Mouse (Mus musculus) CH12.LX (cell line): ENCODE results near the gene Rimkla. TPM values are rescaled to one million over a fixed set of nuclear protein-coding genes. Genes with fewer than 3 reads are reported as not detected.
A peak's percentile ranks its signal among the peaks of the same experiment; 100 is the strongest.

Experiments
- DNase-seq: peaks from one replicate; pipeline ENCODE4 v3.0.0-alpha.2; 2013; ENCODE audit errors: extremely low read depth
- H3K27ac ChIP-seq: 2 replicates; pipeline ENCODE4 v1.5.1; 2012; ENCODE audit warnings: low read depth, mild to moderate bottlenecking, control low read depth, moderate library complexity; ENCODE audit not compliant: insufficient read depth
- H3K27me3 ChIP-seq: replicated peaks from 2 replicates; pipeline ENCODE3; 2012; ENCODE audit warnings: inconsistent platforms
- H3K36me3 ChIP-seq, 2 experiments: replicated peaks in 1 of 2; 2 replicates each; pipeline versions ENCODE3 to v1.6.1; 2012; ENCODE audit warnings: inconsistent platforms in 1 of 2, low read length in 1 of 2, mild to moderate bottlenecking in 1 of 2, mixed read lengths in 1 of 2, moderate library complexity in 1 of 2; ENCODE audit not compliant: control insufficient read depth in 1 of 2, insufficient read depth in 1 of 2
- H3K4me1 ChIP-seq, 2 experiments: 2 replicates each; pipeline ENCODE4 v1.6.1; 2012; ENCODE audit warnings: inconsistent platforms in 1 of 2, moderate library complexity in 1 of 2; ENCODE audit not compliant: insufficient read depth in 2 of 2, control insufficient read depth in 1 of 2
- H3K4me2 ChIP-seq: 2 replicates; pipeline ENCODE4 v1.6.1; 2012; ENCODE audit warnings: low read depth, mild to moderate bottlenecking, control low read depth; ENCODE audit not compliant: poor library complexity, insufficient read depth, severe bottlenecking
- H3K4me3 ChIP-seq, 3 experiments: fragments of 150-350 bp in 1 of 3; sonication (generic) in 1 of 3; replicated peaks in 1 of 3; 2 replicates each; pipeline versions ENCODE3 to v1.5.1; 2011 to 2012; ENCODE audit warnings: low read depth in 2 of 3, low read length in 2 of 3, mild to moderate bottlenecking in 2 of 3, moderate library complexity in 2 of 3, control low read depth in 1 of 3, improper control_type of control experiment in 1 of 3, inconsistent platforms in 1 of 3, mixed read lengths in 1 of 3; ENCODE audit not compliant: poor library complexity in 1 of 3
- H3K79me2 ChIP-seq: replicated peaks from 2 replicates; pipeline ENCODE4 v1.6.1; 2012; ENCODE audit warnings: mild to moderate bottlenecking, moderate library complexity; ENCODE audit not compliant: control insufficient read depth, poor library complexity, insufficient read depth, severe bottlenecking; ENCODE audit errors: extremely low read depth
- H3K9ac ChIP-seq: 2 replicates; pipeline ENCODE4 v1.6.1; 2012; ENCODE audit warnings: low read depth, mild to moderate bottlenecking, control low read depth, moderate library complexity; ENCODE audit not compliant: insufficient read depth
- H3K9me3 ChIP-seq: replicated peaks from 2 replicates; pipeline ENCODE3; 2012; ENCODE audit warnings: low read length, inconsistent platforms, mixed read lengths
- CHD1 ChIP-seq: IDR thresholded peaks from 2 replicates; pipeline ENCODE4 v1.6.1; 2012; ENCODE audit warnings: low read depth, low read length, improper control_type of control experiment, inconsistent platforms
- CTCF ChIP-seq, 2 experiments: IDR thresholded peaks in 1 of 2; conservative IDR thresholded peaks in 1 of 2; 2 replicates each; pipeline ENCODE4 v1.5.1; 2011 to 2012; ENCODE audit warnings: low read depth in 2 of 2, low read length in 2 of 2, improper control_type of control experiment in 1 of 2, inconsistent platforms in 1 of 2, mild to moderate bottlenecking in 1 of 2, moderate library complexity in 1 of 2
- GABPA ChIP-seq: IDR thresholded peaks from 2 replicates; pipeline ENCODE4 v1.6.1; 2012; ENCODE audit warnings: low read depth, low read length, improper control_type of control experiment, inconsistent platforms; ENCODE audit not compliant: insufficient replicate concordance
- MAFK ChIP-seq: IDR thresholded peaks from 2 replicates; pipeline ENCODE4 v1.6.1; 2011; ENCODE audit warnings: low read length, improper control_type of control experiment; ENCODE audit not compliant: insufficient replicate concordance
- MAX ChIP-seq: IDR thresholded peaks from 2 replicates; pipeline ENCODE4 v1.6.1; 2011; ENCODE audit warnings: low read length, improper control_type of control experiment
- NRF1 ChIP-seq: IDR thresholded peaks from 2 replicates; pipeline ENCODE4 v1.6.1; 2014; ENCODE audit warnings: low read depth, mild to moderate bottlenecking, inconsistent platforms, low read length, improper control_type of control experiment, moderate library complexity
- PAX5 ChIP-seq: IDR thresholded peaks from 2 replicates; pipeline ENCODE4 v1.6.1; 2012; ENCODE audit warnings: low read length, inconsistent platforms, mixed read lengths
- POLR2AphosphoS2 ChIP-seq: IDR thresholded peaks from 2 replicates; pipeline ENCODE4 v1.6.1; 2011; ENCODE audit warnings: low read depth, low read length, improper control_type of control experiment
- SIN3A ChIP-seq: IDR thresholded peaks from 2 replicates; pipeline ENCODE4 v1.6.1; 2012; ENCODE audit warnings: low read length, improper control_type of control experiment, inconsistent platforms
- SMC3 ChIP-seq: IDR thresholded peaks from 2 replicates; pipeline ENCODE4 v1.6.1; 2011; ENCODE audit warnings: low read depth, low read length, improper control_type of control experiment
- TBP ChIP-seq: conservative IDR thresholded peaks from 2 replicates; pipeline ENCODE4 v1.6.1; 2011; ENCODE audit warnings: low read depth, low read length, improper control_type of control experiment
- dilution Hi-C: fragments of 300-500 bp; cut with MboI; formaldehyde crosslinking; loops from 2 replicates; pipeline ENCODE4 v1.14.3; 2020; ENCODE audit warnings: low sequenced_read_pairs; ENCODE audit not compliant: extremely low pct_unique_long_range_greater_than_20kb, extremely low pct_ligation_motif_present
- in situ Hi-C: fragments of 300-500 bp; cut with MboI; formaldehyde crosslinking; loops from 3 replicates; pipeline ENCODE4 v1.14.3; 2019; ENCODE audit warnings: low sequenced_read_pairs, low pct_ligation_motif_present, low pct_unique_long_range_greater_than_20kb, mixed read lengths
- polyA plus RNA-seq: library from polyadenylated mRNA; unstranded; fragments of >175 nt; gene quantifications from 2 replicates; pipeline ENCODE4 v1.2.1, GENCODE M21; 2012; ENCODE audit warnings: low read depth; ENCODE audit not compliant: insufficient read length
- total RNA-seq, 2 experiments: library from RNA; depleted of rRNA; stranded (reverse); fragments of 300-350 nt in 1 of 2; fragments of >200 nt in 1 of 2; gene quantifications; 2 replicates each; pipeline ENCODE4 v1.2.3; 2012 to 2014

Rimkla gene
- total and polyA plus RNA-seq, 3 experiments: 0.48 to 0.84 (median 0.59) TPM

- Histone ChIP-seq H3K27me3 (peaks cover 9% of the 10 kb centered on the region), H3K4me1 (peaks cover 4 to 17% of the 10 kb centered on the region in 2 experiments; a peak in 3 of 4 replicates), H3K9ac (no peak overlapping the region), H3K36me3 (no peaks in the 10 kb centered on the region), H3K79me2 (no peaks in the 10 kb centered on the region), H3K4me3 (no peak overlapping the region), H3K4me2 (no peak overlapping the region), H3K9me3 (peaks cover 3% of the 10 kb centered on the region), H3K27ac (no peak overlapping the region)
- dilution Hi-C loops (no loop called here), in situ Hi-C loops (no loop called here)
- no peak for DNase-seq
- TF ChIP-seq CHD1 (no peak), NRF1 (no peak), TBP (no peak), PAX5 (no peak), POLR2AphosphoS2 (no peak)
These were observed 2.8 kb downstream of the Rimkla start for GRCm38 (mm10) chr4:119489666-119490065.

GRCm38 (mm10) chr4:119484882-119485281, 7.5 kb downstream of the Rimkla start:
- 0 out of 2 replicates have a peak, but pooled peaks have one; percentile 22 for TF ChIP-seq MAFK
- TF ChIP-seq SIN3A: no peak

GRCm38 (mm10) chr4:119483051-119483450, 9.4 kb downstream of the Rimkla start:
- no peak for DNase-seq
- Histone ChIP-seq H3K27ac (no peak overlapping the region), H3K36me3 (peaks cover 3 to 9% of the 10 kb centered on the region in 2 experiments), H3K27me3 (no peaks in the 10 kb centered on the region), H3K9ac (no peak overlapping the region), H3K4me2 (no peak overlapping the region), H3K79me2 (no peaks in the 10 kb centered on the region), H3K4me3 (no peak overlapping the region), H3K4me1 (peaks cover 0 to 40% of the 10 kb centered on the region in 2 experiments; a peak in 2 of 4 replicates), H3K9me3 (no peaks in the 10 kb centered on the region)
- dilution Hi-C loops: no loop called here
- in situ Hi-C loops: no loop called here
- TF ChIP-seq GABPA (no peak), SMC3 (no peak), MAX (no peak), PAX5 (no peak), CTCF (conservative IDR thresholded peaks at IDR 0.05 in 1 of 2, IDR thresholded peaks at IDR 0.05 in 1 of 2; ENCODE audit: low read depth in 2 of 2, low read length in 2 of 2) (0 out of 4 replicates have a peak, but pooled peaks of 1 of the 2 experiments have one; percentile 3), TBP (no peak), POLR2AphosphoS2 (no peak)

More at GRCm38 (mm10) chr4:119484882-119485281, 7.5 kb downstream of the Rimkla start:
- in situ Hi-C loops: no loop called here
- Histone ChIP-seq H3K79me2 (no peaks in the 10 kb centered on the region), H3K4me3 (no peak overlapping the region), H3K4me1 (peaks cover 0 to 33% of the 10 kb centered on the region in 2 experiments; a peak in 2 of 4 replicates), H3K27ac (no peak overlapping the region), H3K9ac (no peak overlapping the region), H3K9me3 (no peaks in the 10 kb centered on the region), H3K4me2 (no peak overlapping the region), H3K36me3 (peaks cover 3 to 8% of the 10 kb centered on the region in 2 experiments), H3K27me3 (no peaks in the 10 kb centered on the region)
- no peak for DNase-seq
- dilution Hi-C loops: no loop called here
